Comparison of ENCODE assay signal across 19 mouse cellular contexts in genomic region chr7:19844521-19845171, GRCm38 (mm10). TPM values are rescaled to one million over a fixed set of nuclear protein-coding genes. Genes with fewer than 3 reads are reported as not detected.
A peak's percentile ranks its signal among the peaks of the same experiment; 100 is the strongest.
DNase-seq lines count a peak whose midpoint lies in the region; ATAC-seq and TF ChIP-seq lines count a peak whose summit lies in the region.
"Had no signal": no experiment of that assay in that cellular context is flagged by ENCODE, and none has a peak within 500 bp of the region (broad histone marks: within the 10 kb centered on the region; RNA-seq: fewer than 3 reads in every experiment).

No protein-coding gene starts in this region.

- TF ChIP-seq EP300 in heart, postnatal 0 days (IDR thresholded peaks at IDR 0.05; ENCODE audit: low read depth), result no peak

- peak overlapping the region; percentile 43; the same call in 1 of the 2 replicates for H3K27ac ChIP-seq in heart, postnatal 0 days (ENCODE audit: low read depth)
- no peak overlapping the region for H3K27ac ChIP-seq in heart, embryonic 10.5 days
- peak overlapping the region; percentile 95 for H3K27ac ChIP-seq in thymus, adult 2 months (ENCODE audit: control insufficient read depth, insufficient read depth, low read length)
- H3K27ac ChIP-seq in hindbrain, embryonic 16.5 days (ENCODE audit: low read depth, low read length), result no peak overlapping the region
- H3K27ac ChIP-seq: embryonic facial prominence, embryonic 15.5 days; forebrain, embryonic 15.5 days; limb, embryonic 13.5 days; midbrain, embryonic 13.5 days had no signal

- no peak; the same call in 1 of the 2 replicates for TF ChIP-seq POLR2A in thymus, adult 2 months (IDR thresholded peaks at IDR 0.05; ENCODE audit: control insufficient read depth, extremely low read depth, insufficient read depth, low read length, poor library complexity)

- no peaks in the 10 kb centered on the region for H3K36me3 ChIP-seq in heart, postnatal 0 days (replicated peaks; ENCODE audit: control insufficient read depth, insufficient read depth, low read length)
- H3K36me3 ChIP-seq in heart, embryonic 10.5 days, result no peaks in the 10 kb centered on the region
- no peaks in the 10 kb centered on the region for H3K36me3 ChIP-seq in thymus, adult 2 months (ENCODE audit: control insufficient read depth, insufficient read depth, low read length)
- H3K36me3 ChIP-seq in hindbrain, embryonic 16.5 days (ENCODE audit: control insufficient read depth, insufficient read depth, low read length), result no peaks in the 10 kb centered on the region
- H3K36me3 ChIP-seq: embryonic facial prominence, embryonic 15.5 days; forebrain, embryonic 15.5 days; limb, embryonic 13.5 days; midbrain, embryonic 13.5 days had no signal

- H3K27me3 ChIP-seq in heart, postnatal 0 days (ENCODE audit: control insufficient read depth, insufficient read depth, low read length), result peaks cover 19% of the 10 kb centered on the region
- peaks cover 53% of the 10 kb centered on the region for H3K27me3 ChIP-seq in heart, embryonic 10.5 days (ENCODE audit: insufficient read depth, poor library complexity, severe bottlenecking)
- H3K27me3 ChIP-seq in thymus, adult 2 months (ENCODE audit: control insufficient read depth, insufficient read depth, low read length), result no peaks in the 10 kb centered on the region
- H3K27me3 ChIP-seq in hindbrain, embryonic 16.5 days (replicated peaks; ENCODE audit: control insufficient read depth, insufficient read depth, low read length), result peaks cover 17% of the 10 kb centered on the region

- no peaks in the 10 kb centered on the region for H3K4me1 ChIP-seq in heart, postnatal 0 days (ENCODE audit: control insufficient read depth, insufficient read depth)
- H3K4me1 ChIP-seq in heart, embryonic 10.5 days, result peaks cover 14% of the 10 kb centered on the region
- peaks cover 60% of the 10 kb centered on the region for H3K4me1 ChIP-seq in thymus, adult 2 months (replicated peaks; ENCODE audit: control insufficient read depth, insufficient read depth, low read length)
- H3K4me1 ChIP-seq in hindbrain, embryonic 16.5 days (ENCODE audit: control insufficient read depth, insufficient read depth, low read depth, low read length), result no peaks in the 10 kb centered on the region
- H3K4me1 ChIP-seq: forebrain, embryonic 15.5 days had no signal

- no peak for DNase-seq in heart, postnatal 0 days (ENCODE audit: low spot score)
- DNase-seq in heart, embryonic 10.5 days (ENCODE audit: low spot score), result no peak
- peak; percentile 78 for DNase-seq in thymus, adult 2 months
- DNase-seq in adrenal gland, postnatal 25 days, result no peak
- DNase-seq in right cerebral cortex, postnatal 10 days (ENCODE audit: low spot score in 2 of 2), result no peak
- DNase-seq: gastrocnemius, postnatal 10 days; kidney, postnatal 25 days; right cerebral cortex, postnatal 14 days had no signal

- TF ChIP-seq CTCF in heart, postnatal 0 days (IDR thresholded peaks at IDR 0.05; ENCODE audit: low read depth), result no peak
- TF ChIP-seq CTCF in thymus, adult 2 months (IDR thresholded peaks at IDR 0.05; ENCODE audit: borderline replicate concordance, control insufficient read depth, extremely low read depth, insufficient read depth, low read length, poor library complexity), result no peak

- no peaks in the 10 kb centered on the region for H3K9me3 ChIP-seq in heart, postnatal 0 days (replicated peaks; ENCODE audit: control insufficient read depth, low read length)
- no peaks in the 10 kb centered on the region for H3K9me3 ChIP-seq in heart, embryonic 10.5 days
- no peaks in the 10 kb centered on the region for H3K9me3 ChIP-seq in hindbrain, embryonic 16.5 days (ENCODE audit: control insufficient read depth, low read length)
- H3K9me3 ChIP-seq: embryonic facial prominence, embryonic 15.5 days; forebrain, embryonic 15.5 days; limb, embryonic 13.5 days; midbrain, embryonic 13.5 days had no signal

- H3K4me3 ChIP-seq in heart, postnatal 0 days (ENCODE audit: low read depth, low read length), result no peak overlapping the region
- no peak overlapping the region for H3K4me3 ChIP-seq in heart, embryonic 10.5 days
- H3K4me3 ChIP-seq in thymus, adult 2 months (ENCODE audit: control insufficient read depth, insufficient read depth, low read length), result 0 out of 2 replicates have a peak overlapping the region, but pooled peaks have one; percentile 4
- no peak overlapping the region for H3K4me3 ChIP-seq in hindbrain, embryonic 16.5 days (ENCODE audit: low read length)
- H3K4me3 ChIP-seq: embryonic facial prominence, embryonic 15.5 days; forebrain, embryonic 15.5 days; limb, embryonic 13.5 days; midbrain, embryonic 13.5 days had no signal

- WGBS in heart, postnatal 0 days, result 60% methylated on average over 15 of the region's 15 CpGs
- WGBS in heart, embryonic 10.5 days, result 59% methylated on average over 15 of the region's 15 CpGs
- WGBS in thymus, adult 2 months, result 5% methylated on average over 15 of the region's 15 CpGs
- 65% methylated on average over 15 of the region's 15 CpGs for WGBS in hindbrain, embryonic 16.5 days

- H3K9ac ChIP-seq in heart, postnatal 0 days (replicated peaks; ENCODE audit: low read depth, low read length), result no peak overlapping the region
- H3K9ac ChIP-seq in hindbrain, embryonic 16.5 days (ENCODE audit: low read depth, low read length), result no peak overlapping the region
- H3K9ac ChIP-seq: embryonic facial prominence, embryonic 15.5 days; forebrain, embryonic 15.5 days; limb, embryonic 13.5 days had no signal

- ATAC-seq in heart, postnatal 0 days (ENCODE audit: insufficient read depth, low read depth), result no peak
- peak; percentile 64 for ATAC-seq in CD4-positive, CD25-positive, alpha-beta regulatory T cell, adult 4 months
- peak; percentile 63 for ATAC-seq in megakaryocyte, adult 5-6 weeks (ENCODE audit: poor library complexity, severe bottlenecking)
- no peak for ATAC-seq in hindbrain, embryonic 16.5 days
- ATAC-seq: forebrain, embryonic 15.5 days had no signal

- no peak overlapping the region for H3K4me2 ChIP-seq in heart, postnatal 0 days (ENCODE audit: low read depth, low read length)
- H3K4me2 ChIP-seq in hindbrain, embryonic 16.5 days (ENCODE audit: low read length), result no peak overlapping the region
- H3K4me2 ChIP-seq: embryonic facial prominence, embryonic 15.5 days; forebrain, embryonic 15.5 days; limb, embryonic 13.5 days; midbrain, embryonic 13.5 days had no signal

RNA-seq across cellular contexts. Expression of gene Gm19345, which starts 7.2 kb away (rescaled TPM):
- total RNA-seq in heart, postnatal 0 days (2014; rRNA removed; ENCODE audit: low replicate concordance), result not detected in 2 replicates
- polyA plus RNA-seq in heart, postnatal 0 days (2015; fragmentation: Nextera tagmentation; extraction: Ambion mirVana), result not detected in 2 replicates
- polyA plus RNA-seq in heart, embryonic 10.5 days (2016; fragmentation: Nextera tagmentation; extraction: Ambion mirVana), result not detected in 2 replicates
- polyA plus RNA-seq in CD4-positive, CD25-positive, alpha-beta regulatory T cell, adult 4 months (2017; shearing (Covaris generic)), result not detected
- not detected in 2 replicates for total RNA-seq in megakaryocyte, adult 5-6 weeks (2015)
- not detected in 2 replicates for total RNA-seq in megakaryocyte, adult 5-6 weeks (2017)
- polyA plus RNA-seq in thymus, adult 2 months (2012; rRNA removed), result 0.36 and 0.57 TPM in 2 replicates
- total RNA-seq in adrenal gland, postnatal 25 days (2021), result 0.55 and 1.6 TPM in 2 replicates
- 19.3 and 22.9 TPM in 2 replicates for polyA plus RNA-seq in hindbrain, embryonic 16.5 days (2015; fragmentation: Nextera tagmentation; extraction: Ambion mirVana)
- total RNA-seq: gastrocnemius, postnatal 10 days had no signal
- polyA plus RNA-seq: heart, embryonic 14.5 days; limb, embryonic 13.5 days had no signal

RNA-seq across cellular contexts. Expression of gene Ceacam16, which starts 16.5 kb away (rescaled TPM):
- not detected in 2 replicates for total RNA-seq in heart, postnatal 0 days (2014; rRNA removed; ENCODE audit: low replicate concordance)
- polyA plus RNA-seq in heart, postnatal 0 days (2015; fragmentation: Nextera tagmentation; extraction: Ambion mirVana), result not detected in 2 replicates
- 0.09 TPM in 1 of 2 replicates, not detected in the other for polyA plus RNA-seq in heart, embryonic 10.5 days (2016; fragmentation: Nextera tagmentation; extraction: Ambion mirVana)
- not detected for polyA plus RNA-seq in CD4-positive, CD25-positive, alpha-beta regulatory T cell, adult 4 months (2017; shearing (Covaris generic))
- total RNA-seq in megakaryocyte, adult 5-6 weeks (2015), result 0.47 and 0.75 TPM in 2 replicates
- 0.18 and 0.28 TPM in 2 replicates for total RNA-seq in megakaryocyte, adult 5-6 weeks (2017)
- polyA plus RNA-seq in thymus, adult 2 months (2012; rRNA removed), result 3.3 and 3.9 TPM in 2 replicates
- not detected in 2 replicates for total RNA-seq in adrenal gland, postnatal 25 days (2021)
- polyA plus RNA-seq in hindbrain, embryonic 16.5 days (2015; fragmentation: Nextera tagmentation; extraction: Ambion mirVana), result 1.4 and 2.0 TPM in 2 replicates
- total RNA-seq: gastrocnemius, postnatal 10 days had no signal
- polyA plus RNA-seq: embryonic facial prominence, embryonic 15.5 days; heart, embryonic 14.5 days; intestine, embryonic 14.5 days; limb, embryonic 13.5 days; lung, embryonic 16.5 days had no signal

RNA-seq across cellular contexts. Expression of gene Bcl3, which starts 22.1 kb away (rescaled TPM):
- 1.7 and 6.7 TPM in 2 replicates for total RNA-seq in heart, postnatal 0 days (2014; rRNA removed; ENCODE audit: low replicate concordance)
- polyA plus RNA-seq in heart, postnatal 0 days (2015; fragmentation: Nextera tagmentation; extraction: Ambion mirVana), result 1.6 and 2.0 TPM in 2 replicates
- 1.3 and 2.7 TPM in 2 replicates for polyA plus RNA-seq in heart, embryonic 10.5 days (2016; fragmentation: Nextera tagmentation; extraction: Ambion mirVana)
- polyA plus RNA-seq in CD4-positive, CD25-positive, alpha-beta regulatory T cell, adult 4 months (2017; shearing (Covaris generic)), result 10 to 100 TPM; 16.0 to 20.5 TPM
- total RNA-seq in megakaryocyte, adult 5-6 weeks (2015), result 29.2 and 39.1 TPM in 2 replicates
- 9.7 and 17.1 TPM in 2 replicates for total RNA-seq in megakaryocyte, adult 5-6 weeks (2017)
- 54.4 and 67.2 TPM in 2 replicates for polyA plus RNA-seq in thymus, adult 2 months (2012; rRNA removed)
- 26.5 and 34.5 TPM in 2 replicates for total RNA-seq in adrenal gland, postnatal 25 days (2021)
- polyA plus RNA-seq in hindbrain, embryonic 16.5 days (2015; fragmentation: Nextera tagmentation; extraction: Ambion mirVana), result 0.70 and 1.2 TPM in 2 replicates

RNA-seq across cellular contexts. Expression of gene Ceacam19, which starts 43.1 kb away (rescaled TPM):
- not detected in 2 replicates for total RNA-seq in heart, postnatal 0 days (2014; rRNA removed; ENCODE audit: low replicate concordance)
- polyA plus RNA-seq in heart, postnatal 0 days (2015; fragmentation: Nextera tagmentation; extraction: Ambion mirVana), result not detected in 2 replicates
- not detected in 2 replicates for polyA plus RNA-seq in heart, embryonic 10.5 days (2016; fragmentation: Nextera tagmentation; extraction: Ambion mirVana)
- not detected for polyA plus RNA-seq in CD4-positive, CD25-positive, alpha-beta regulatory T cell, adult 4 months (2017; shearing (Covaris generic))
- total RNA-seq in megakaryocyte, adult 5-6 weeks (2015), result 1.2 and 1.3 TPM in 2 replicates
- total RNA-seq in megakaryocyte, adult 5-6 weeks (2017), result 1.6 and 2.4 TPM in 2 replicates
- 0.30 and 0.36 TPM in 2 replicates for polyA plus RNA-seq in thymus, adult 2 months (2012; rRNA removed)
- total RNA-seq in adrenal gland, postnatal 25 days (2021), result not detected in 2 replicates
- not detected in 2 replicates for polyA plus RNA-seq in hindbrain, embryonic 16.5 days (2015; fragmentation: Nextera tagmentation; extraction: Ambion mirVana)
- total RNA-seq: gastrocnemius, postnatal 10 days had no signal
- polyA plus RNA-seq: forebrain, embryonic 15.5 days; heart, embryonic 14.5 days; intestine, embryonic 14.5 days; lung, embryonic 16.5 days; midbrain, embryonic 13.5 days; testis, adult 2 months had no signal

RNA-seq across cellular contexts. Expression of gene Cblc, which starts 48.0 kb away (rescaled TPM):
- total RNA-seq in heart, postnatal 0 days (2014; rRNA removed; ENCODE audit: low replicate concordance), result 0.35 TPM in 1 of 2 replicates, not detected in the other
- 0.36 and 0.37 TPM in 2 replicates for polyA plus RNA-seq in heart, postnatal 0 days (2015; fragmentation: Nextera tagmentation; extraction: Ambion mirVana)
- 1.1 and 1.2 TPM in 2 replicates for polyA plus RNA-seq in heart, embryonic 10.5 days (2016; fragmentation: Nextera tagmentation; extraction: Ambion mirVana)
- not detected for polyA plus RNA-seq in CD4-positive, CD25-positive, alpha-beta regulatory T cell, adult 4 months (2017; shearing (Covaris generic))
- not detected in 2 replicates for total RNA-seq in megakaryocyte, adult 5-6 weeks (2015)
- total RNA-seq in megakaryocyte, adult 5-6 weeks (2017), result not detected in 2 replicates
- 2.4 and 2.8 TPM in 2 replicates for polyA plus RNA-seq in thymus, adult 2 months (2012; rRNA removed)
- 0.55 TPM in 1 of 2 replicates, not detected in the other for total RNA-seq in adrenal gland, postnatal 25 days (2021)
- polyA plus RNA-seq in hindbrain, embryonic 16.5 days (2015; fragmentation: Nextera tagmentation; extraction: Ambion mirVana), result 0.34 and 0.41 TPM in 2 replicates
- polyA plus RNA-seq: forebrain, embryonic 15.5 days; heart, embryonic 14.5 days; testis, adult 2 months had no signal

Comparison
In these comparisons a context has a peak if more than half of its experiments do, and no peak if none do; other contexts are left out.
1. H3K27ac ChIP-seq: peak in heart, postnatal 0 days (single experiment) and thymus, adult 2 months (single experiment); none in heart, embryonic 10.5 days (single experiment) and hindbrain, embryonic 16.5 days (single experiment).
2. ATAC-seq: peak in CD4-positive, CD25-positive, alpha-beta regulatory T cell, adult 4 months (single experiment) and megakaryocyte, adult 5-6 weeks (single experiment); none in heart, postnatal 0 days (single experiment) and hindbrain, embryonic 16.5 days (single experiment).
3. RNA of gene Gm19345, which starts 7.2 kb away (polyA plus RNA-seq): 19.3 to 22.9 TPM in hindbrain, embryonic 16.5 days; not detected in CD4-positive, CD25-positive, alpha-beta regulatory T cell, adult 4 months, 0.36 to 0.57 TPM in thymus, adult 2 months, not detected in heart, postnatal 0 days and not detected in heart, embryonic 10.5 days; every median in the first group is over 10 times any median in the second.